Comparison of ENCODE assay signal across 8 mouse cellular contexts in genomic region chr2:143915600-143916135, GRCm38 (mm10). TPM values are rescaled to one million over a fixed set of nuclear protein-coding genes. Genes with fewer than 3 reads are reported as not detected.
DNase-seq lines count a peak whose midpoint lies in the region; ATAC-seq lines count a peak whose summit lies in the region.

No protein-coding gene starts in this region.

- peaks cover 49% of the 10 kb centered on the region for H3K79me2 ChIP-seq in macrophage (ENCODE audit: inconsistent target)

- DNase-seq in embryo, embryonic 10 days (ENCODE audit: low spot score): peak; percentile 76
- no peak for DNase-seq in embryo, embryonic 9.5 days (ENCODE audit: extremely low spot score)
- peak; percentile 44 for DNase-seq in urinary bladder, postnatal 25 days (ENCODE audit: low spot score)
- no peak for DNase-seq in urinary bladder, postnatal 4 days (ENCODE audit: low spot score in 2 of 2)
- peak; percentile 28 to 32 for DNase-seq in layer of hippocampus, adult 8-10 months (ENCODE audit: low spot score in 2 of 2)

- peaks cover 40% of the 10 kb centered on the region for H3K4me1 ChIP-seq in forebrain, embryonic 15.5 days
- peaks cover 19% of the 10 kb centered on the region for H3K4me1 ChIP-seq in stomach, embryonic 16.5 days (ENCODE audit: control insufficient read depth, insufficient read depth, low read length)

- H3K4me2 ChIP-seq in forebrain, embryonic 15.5 days (replicated peaks): peak overlapping the region; percentile 76
- peak overlapping the region; percentile 61 for H3K4me2 ChIP-seq in stomach, embryonic 16.5 days (ENCODE audit: low read depth, low read length)

- peak; percentile 72 for ATAC-seq in forebrain, embryonic 15.5 days (replicated peaks)
- ATAC-seq in stomach, embryonic 16.5 days (ENCODE audit: insufficient read depth, low FRiP score): peak; percentile 6; the same call in 1 of the 2 replicates

- H3K9me3 ChIP-seq in forebrain, embryonic 15.5 days: no peaks in the 10 kb centered on the region
- no peaks in the 10 kb centered on the region for H3K9me3 ChIP-seq in stomach, embryonic 16.5 days (replicated peaks; ENCODE audit: control insufficient read depth, low read length)

- peak overlapping the region; percentile 69 for H3K4me3 ChIP-seq in forebrain, embryonic 15.5 days
- peak overlapping the region; percentile 72 for H3K4me3 ChIP-seq in macrophage (ENCODE audit: inconsistent target)
- peak overlapping the region; percentile 94 for H3K4me3 ChIP-seq in stomach, embryonic 16.5 days (replicated peaks; ENCODE audit: low read length)

- WGBS in forebrain, embryonic 15.5 days: under 1% methylated on average over 32 of the region's 32 CpGs
- WGBS in macrophage (ENCODE audit: missing documents): under 1% methylated on average over 32 of the region's 32 CpGs
- under 1% methylated on average over 32 of the region's 32 CpGs for WGBS in stomach, embryonic 16.5 days

- H3K27ac ChIP-seq in forebrain, embryonic 15.5 days (replicated peaks): peak overlapping the region; percentile 97
- H3K27ac ChIP-seq in macrophage: peak overlapping the region; percentile 46
- peak overlapping the region; percentile 100 for H3K27ac ChIP-seq in stomach, embryonic 16.5 days (ENCODE audit: low read length)

- no peaks in the 10 kb centered on the region for H3K27me3 ChIP-seq in forebrain, embryonic 15.5 days
- H3K27me3 ChIP-seq in stomach, embryonic 16.5 days (ENCODE audit: control insufficient read depth, insufficient read depth, low read length): no peaks in the 10 kb centered on the region

- H3K36me3 ChIP-seq in forebrain, embryonic 15.5 days: no peaks in the 10 kb centered on the region
- H3K36me3 ChIP-seq in macrophage (ENCODE audit: inconsistent target): no peaks in the 10 kb centered on the region
- no peaks in the 10 kb centered on the region for H3K36me3 ChIP-seq in stomach, embryonic 16.5 days (ENCODE audit: control insufficient read depth, insufficient read depth, low read length)

- peak overlapping the region; percentile 93 for H3K9ac ChIP-seq in forebrain, embryonic 15.5 days (replicated peaks)
- peak overlapping the region; percentile 94 for H3K9ac ChIP-seq in stomach, embryonic 16.5 days (ENCODE audit: low read length)

RNA-seq across cellular contexts. Expression of gene Dstn, which starts 0.5 kb away (rescaled TPM):
- 417 and 426 TPM in 2 replicates for polyA plus RNA-seq in forebrain, embryonic 15.5 days (2015; fragmentation: Nextera tagmentation; extraction: Ambion mirVana)
- total RNA-seq in layer of hippocampus, adult 8-10 months (2022): 100 to 1,000 TPM; 176 to 193 (median 185) TPM
- 10 to 100 TPM in 23 of 26 experiments, 1 to 10 TPM in 3; 9.0 to 49.3 (median 16.0) TPM for total RNA-seq in macrophage (2018; cell fraction: chromatin; rRNA removed)
- 100 to 1,000 TPM; 120 to 178 (median 156) TPM for total RNA-seq in macrophage (2018; cell fraction: cytosol; rRNA removed)
- total RNA-seq in macrophage (2018; cell fraction: nucleus; rRNA removed): 10 to 100 TPM; 27.2 to 96.4 (median 51.3) TPM
- polyA plus RNA-seq in macrophage (2018): 154 to 176 TPM (median 162 TPM) in 3 replicates
- 852 and 990 TPM in 2 replicates for polyA plus RNA-seq in stomach, embryonic 16.5 days (2015; fragmentation: Nextera tagmentation; extraction: Ambion mirVana)

RNA-seq across cellular contexts. Expression of gene Bfsp1, which starts 52.7 kb away (rescaled TPM):
- polyA plus RNA-seq in forebrain, embryonic 15.5 days (2015; fragmentation: Nextera tagmentation; extraction: Ambion mirVana): 0.74 and 0.99 TPM in 2 replicates
- total RNA-seq in layer of hippocampus, adult 8-10 months (2022): 1 to 10 TPM; 1.2 to 3.0 (median 1.9) TPM
- not detected for total RNA-seq in macrophage (2018; cell fraction: chromatin; rRNA removed)
- under 1 TPM in 6 of 26 experiments, not detected in 20; 0.03 to 0.11 (median 0.06) TPM for total RNA-seq in macrophage (2018; cell fraction: cytosol; rRNA removed)
- under 1 TPM in 3 of 26 experiments, not detected in 23; 0.22 to 0.38 (median 0.27) TPM for total RNA-seq in macrophage (2018; cell fraction: nucleus; rRNA removed)
- polyA plus RNA-seq in macrophage (2018): 0.10 TPM in 1 of 3 replicates, not detected in the others
- 1.1 and 1.7 TPM in 2 replicates for polyA plus RNA-seq in stomach, embryonic 16.5 days (2015; fragmentation: Nextera tagmentation; extraction: Ambion mirVana)

Comparison
In these comparisons a context has a peak if more than half of its experiments do, and no peak if none do; other contexts are left out.
1. DNase-seq: peak in embryo, embryonic 10 days (single experiment), urinary bladder, postnatal 25 days (single experiment) and layer of hippocampus, adult 8-10 months (2 of 2); none in embryo, embryonic 9.5 days (single experiment) and urinary bladder, postnatal 4 days (0 of 2).
2. H3K27ac ChIP-seq: peak in every context shown above with its lines; median percentile 100 in stomach, embryonic 16.5 days; 97 in forebrain, embryonic 15.5 days; 46 in macrophage.
3. Peak in every context shown above with its lines, with median percentiles within 50 percentile points of each other: H3K4me3 ChIP-seq.